Mouse (Mus musculus) kidney, postnatal 0 days (tissue): ENCODE data around the gene Ankle2. TPM values are rescaled to one million over a fixed set of nuclear protein-coding genes. Genes with fewer than 3 reads are reported as not detected.

ENCODE experiments used
- ATAC-seq: fragments of 200-750 bp; cut with Nextera tagmentation; replicated peaks from 2 replicates; pipeline ENCODE4 v1.8.0; 2017; ENCODE audit warnings: low read depth, moderate number of reproducible peaks, moderate TSS enrichment, moderate library complexity; ENCODE audit not compliant: low FRiP score
- DNase-seq: peaks from one replicate; pipeline ENCODE4 v3.0.0-alpha.2; 2016; ENCODE audit warnings: low spot score
- H3K27ac ChIP-seq: fragments of 300-500 bp; sonication (generic); 2 replicates; pipeline ENCODE4 v1.5.1; 2014; ENCODE audit warnings: mild to moderate bottlenecking
- H3K27me3 ChIP-seq: fragments of 300-500 bp; sonication (generic); 2 replicates; pipeline ENCODE4 v1.6.1; 2014; ENCODE audit warnings: low read length, mixed read lengths; ENCODE audit not compliant: insufficient read depth
- H3K36me3 ChIP-seq: fragments of 300-500 bp; sonication (generic); 2 replicates; pipeline ENCODE4 v1.6.1; 2014; ENCODE audit warnings: low read length, mixed read lengths; ENCODE audit not compliant: insufficient read depth
- H3K4me1 ChIP-seq: fragments of 300-500 bp; sonication (generic); replicated peaks from 2 replicates; pipeline ENCODE4 v1.6.1; 2014; ENCODE audit warnings: antibody characterized with exemption, low read length, mixed read lengths; ENCODE audit not compliant: insufficient read depth
- H3K4me2 ChIP-seq: fragments of 300-500 bp; sonication (generic); 2 replicates; pipeline ENCODE4 v1.6.1; 2014; ENCODE audit warnings: mild to moderate bottlenecking, low read length, moderate library complexity, mixed read lengths
- H3K4me3 ChIP-seq: fragments of 300-500 bp; sonication (generic); replicated peaks from 2 replicates; pipeline ENCODE4 v1.5.1; 2014; ENCODE audit warnings: low read depth, low read length
- H3K9ac ChIP-seq: fragments of 300-500 bp; sonication (generic); 2 replicates; pipeline ENCODE4 v1.6.1; 2014; ENCODE audit warnings: low read depth, low read length
- H3K9me3 ChIP-seq: fragments of 300-500 bp; sonication (generic); replicated peaks from 2 replicates; pipeline ENCODE4 v1.6.1; 2016; ENCODE audit warnings: low read length, inconsistent platforms, mixed read lengths
- CTCF ChIP-seq: IDR thresholded peaks from 2 replicates; pipeline ENCODE4 v1.5.1; 2016; ENCODE audit warnings: antibody characterized with exemption, low read depth, mild to moderate bottlenecking, moderate library complexity
- WGBS: fragments of 180-500 bp; shearing (Covaris S2); extraction: QIAGEN DNeasy Blood & Tissue Kit; methylation state at CpG from one replicate; pipeline ENCODE4 v1.1.7; 2014; 5-methylcytosine and 5-hydroxymethylcytosine counted together
- polyA plus RNA-seq: library from polyadenylated mRNA; unstranded; fragments of >200 nt; fragmentation: Nextera tagmentation; extraction: Ambion mirVana; gene quantifications from 2 replicates; pipeline ENCODE4 v1.2.1, GENCODE M21; 2015

Gene Ankle2
- polyA plus RNA-seq, 1 experiment from 2014 or later = 23.3 TPM

DNA sequence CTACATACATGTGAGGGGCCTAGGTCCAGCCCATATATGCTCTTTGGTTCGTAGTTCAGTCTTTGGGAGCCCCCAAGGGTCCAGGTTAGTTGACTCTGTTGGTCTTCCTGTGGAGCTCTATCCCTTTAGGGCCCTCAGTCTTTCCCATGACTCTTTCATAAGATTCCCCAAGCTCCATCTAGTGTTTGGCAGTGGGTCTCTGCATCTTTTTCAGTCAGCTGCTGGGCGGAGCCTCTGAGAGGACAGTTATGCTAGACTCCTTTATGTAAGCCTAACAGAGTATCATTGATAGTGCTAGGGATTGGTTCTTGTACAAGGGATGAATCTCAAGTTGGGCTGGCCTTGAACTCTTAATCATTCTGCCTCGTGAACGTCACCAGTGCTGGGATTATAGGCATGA is 10.5 kb upstream of the Ankle2 start:
- Histone ChIP-seq H3K9ac (no peak overlapping the region), H3K4me3 (no peak overlapping the region), H3K4me2 (no peak overlapping the region), H3K27ac (no peak overlapping the region), H3K4me1 (no peaks in the 10 kb centered on the region), H3K27me3 (no peaks in the 10 kb centered on the region), H3K9me3 (no peaks in the 10 kb centered on the region), H3K36me3 (peaks cover 63% of the 10 kb centered on the region)
- ATAC-seq (no peak), DNase-seq (no peak)
- no peak for TF ChIP-seq CTCF
- WGBS = 94% methylated on average over 4 of the region's 4 CpGs

DNA sequence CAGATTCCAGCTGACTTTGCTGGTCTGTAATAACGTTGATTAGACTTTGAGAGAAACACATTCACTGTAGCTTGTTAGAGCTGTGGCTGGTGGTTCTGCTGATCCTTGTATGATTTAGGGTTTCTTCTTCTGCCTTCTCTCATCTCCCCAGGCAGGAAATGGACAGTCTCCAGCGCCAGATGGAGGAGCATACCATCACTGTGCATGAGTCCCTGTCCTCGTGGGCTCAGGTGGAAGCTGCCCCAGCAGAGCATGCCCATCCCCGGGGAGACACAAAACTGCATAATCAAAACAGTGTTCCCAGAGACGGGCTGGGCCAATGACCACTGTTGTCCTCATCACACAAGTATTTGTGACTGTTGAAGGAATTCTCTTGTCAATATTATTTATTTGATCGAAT is 8.0 kb upstream of the Ankle2 start:
- Histone ChIP-seq H3K27ac (no peak overlapping the region), H3K4me2 (no peak overlapping the region), H3K4me3 (no peak overlapping the region), H3K27me3 (no peaks in the 10 kb centered on the region), H3K9me3 (no peaks in the 10 kb centered on the region), H3K4me1 (no peaks in the 10 kb centered on the region), H3K36me3 (peaks cover 60% of the 10 kb centered on the region), H3K9ac (no peak overlapping the region)
- 86% methylated on average over 6 of the region's 6 CpGs for WGBS
- DNase-seq (no peak), ATAC-seq (no peak)
- TF ChIP-seq CTCF = no peak

GRCm38 (mm10) chr5:110225056-110225455 is 5.7 kb upstream of the Ankle2 start:
- no peak for TF ChIP-seq CTCF
- no peak overlapping the region for H3K9ac ChIP-seq
- WGBS = 84% methylated on average over 3 of the region's 3 CpGs
- no peak for ATAC-seq
- no peak overlapping the region for H3K4me3 ChIP-seq
- no peak overlapping the region for H3K27ac ChIP-seq
- peaks cover 2% of the 10 kb centered on the region; the same call in 1 of the 2 replicates for H3K4me1 ChIP-seq
- no peaks in the 10 kb centered on the region for H3K9me3 ChIP-seq
- H3K4me2 ChIP-seq = no peak overlapping the region
- DNase-seq = no peak
- H3K36me3 ChIP-seq = peaks cover 38% of the 10 kb centered on the region
- H3K27me3 ChIP-seq = no peaks in the 10 kb centered on the region

- H3K4me3 ChIP-seq = no peak overlapping the region
- no peak overlapping the region for H3K4me2 ChIP-seq
- no peak overlapping the region for H3K27ac ChIP-seq
- H3K4me1 ChIP-seq = peaks cover 4% of the 10 kb centered on the region; the same call in 1 of the 2 replicates
- H3K9me3 ChIP-seq = no peaks in the 10 kb centered on the region
- peaks cover 15% of the 10 kb centered on the region; the same call in 1 of the 2 replicates for H3K36me3 ChIP-seq
- no peak for TF ChIP-seq CTCF
- no peaks in the 10 kb centered on the region for H3K27me3 ChIP-seq
- no peak for ATAC-seq
- no peak for DNase-seq
- H3K9ac ChIP-seq = no peak overlapping the region
- 19% methylated on average over 1 of the region's 1 CpGs for WGBS
Observed at GRCm38 (mm10) chr5:110227336-110227883, 3.4 kb upstream of the Ankle2 start.

DNA sequence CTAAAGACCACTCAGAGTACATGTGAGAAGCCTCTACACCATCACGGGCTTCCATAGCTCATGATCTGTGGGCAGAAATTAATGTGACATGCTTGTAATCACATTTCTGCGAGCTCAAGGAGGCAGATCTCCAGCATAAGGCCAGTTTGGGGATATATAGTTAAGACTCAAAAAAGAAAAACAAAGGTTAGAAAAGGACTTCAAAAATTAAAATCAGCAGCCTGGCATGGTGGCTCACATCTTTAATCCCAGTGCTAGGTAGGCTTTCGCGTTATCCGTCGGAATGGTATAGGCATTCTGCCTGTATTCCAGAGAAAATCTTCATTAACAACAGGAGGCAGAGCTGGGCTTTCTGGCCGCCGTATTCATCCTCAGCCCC is 414 bp upstream of the Ankle2 start:
- WGBS = 7% methylated on average over 8 of the region's 8 CpGs
- Histone ChIP-seq H3K36me3 (peaks cover 11% of the 10 kb centered on the region; the same call in 1 of the 2 replicates), H3K4me2 (peak overlapping the region; percentile 59), H3K4me1 (peaks cover 4% of the 10 kb centered on the region; the same call in 1 of the 2 replicates), H3K27ac (peak overlapping the region; percentile 97), H3K27me3 (no peaks in the 10 kb centered on the region), H3K4me3 (peak overlapping the region; percentile 97), H3K9ac (peak overlapping the region; percentile 99), H3K9me3 (no peaks in the 10 kb centered on the region)
- TF ChIP-seq CTCF = no peak
- ATAC-seq = no peak
- no peak for DNase-seq

DNA sequence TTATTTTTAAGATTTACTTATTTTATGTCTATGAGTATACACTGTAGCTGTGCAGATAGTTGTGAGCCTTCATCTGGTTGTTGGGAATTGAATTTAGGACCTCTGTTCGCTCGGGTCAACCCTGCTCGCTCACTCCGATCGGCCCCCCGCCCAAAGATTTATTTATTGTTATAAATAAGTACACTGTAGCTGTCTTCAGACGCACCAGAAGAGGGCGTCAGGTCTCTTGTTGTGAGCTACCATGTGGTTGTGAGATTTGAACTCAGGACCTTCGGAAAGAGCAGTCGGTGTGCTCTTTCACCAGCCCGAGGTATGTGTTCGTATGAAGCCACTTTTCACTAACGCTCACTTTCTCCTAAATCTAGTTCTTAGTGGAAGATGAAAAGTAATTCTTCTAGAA is 834 bp downstream of the Ankle2 start:
- 35% methylated on average over 13 of the region's 13 CpGs for WGBS
- Histone ChIP-seq H3K9ac (peak overlapping the region; percentile 99), H3K4me1 (peaks cover 4% of the 10 kb centered on the region; the same call in 1 of the 2 replicates), H3K27ac (peak overlapping the region; percentile 97; the same call in 1 of the 2 replicates), H3K36me3 (peaks cover 14% of the 10 kb centered on the region; the same call in 1 of the 2 replicates), H3K4me2 (peak overlapping the region; percentile 59), H3K9me3 (no peaks in the 10 kb centered on the region), H3K27me3 (no peaks in the 10 kb centered on the region), H3K4me3 (peak overlapping the region; percentile 97)
- no peak for TF ChIP-seq CTCF
- ATAC-seq (no peak), DNase-seq (peak; percentile 14)
